Mouse (Mus musculus) stomach, postnatal 0 days (tissue): Measurements from ENCODE around the gene Slc9a3r1. TPM values are rescaled to one million over a fixed set of nuclear protein-coding genes. Genes with fewer than 3 reads are reported as not detected.
A peak's percentile ranks its signal among the peaks of the same experiment; 100 is the strongest.

ENCODE experiments used
- ATAC-seq: fragments of 200-750 bp; cut with Nextera tagmentation; 2 replicates; pipeline ENCODE4 v1.8.0; 2017; ENCODE audit not compliant: low FRiP score, low TSS enrichment
- DNase-seq: peaks from one replicate; pipeline ENCODE4 v3.0.0-alpha.2; 2016; ENCODE audit warnings: low spot score
- H3K27ac ChIP-seq: fragments of 300-500 bp; sonication (generic); replicated peaks from 2 replicates; pipeline ENCODE4 v1.5.1; 2014; ENCODE audit warnings: mild to moderate bottlenecking, control low read depth
- H3K27me3 ChIP-seq: fragments of 300-500 bp; sonication (generic); 2 replicates; pipeline ENCODE4 v1.6.1; 2014; ENCODE audit warnings: low read length; ENCODE audit not compliant: control insufficient read depth, insufficient read depth
- H3K36me3 ChIP-seq: fragments of 300-500 bp; sonication (generic); 2 replicates; pipeline ENCODE4 v1.6.1; 2014; ENCODE audit warnings: low read length, mixed read lengths; ENCODE audit not compliant: control insufficient read depth, insufficient read depth
- H3K4me1 ChIP-seq: fragments of 300-500 bp; sonication (generic); replicated peaks from 2 replicates; pipeline ENCODE4 v1.6.1; 2014; ENCODE audit warnings: antibody characterized with exemption; ENCODE audit not compliant: control insufficient read depth, insufficient read depth
- H3K4me2 ChIP-seq: fragments of 300-500 bp; sonication (generic); replicated peaks from 2 replicates; pipeline ENCODE4 v1.6.1; 2014; ENCODE audit warnings: low read depth, mild to moderate bottlenecking, control low read depth, moderate library complexity
- H3K4me3 ChIP-seq: fragments of 300-500 bp; sonication (generic); 2 replicates; pipeline ENCODE4 v1.5.1; 2014; ENCODE audit warnings: low read depth, low read length, control low read depth
- H3K9ac ChIP-seq: fragments of 300-500 bp; sonication (generic); 2 replicates; pipeline ENCODE4 v1.6.1; 2014; ENCODE audit warnings: mild to moderate bottlenecking, low read length, control low read depth, mixed read lengths
- H3K9me3 ChIP-seq: fragments of 300-500 bp; sonication (generic); 2 replicates; pipeline ENCODE4 v1.6.1; 2016; ENCODE audit warnings: low read length; ENCODE audit not compliant: control insufficient read depth
- CTCF ChIP-seq: IDR thresholded peaks from 2 replicates; pipeline ENCODE4 v1.5.1; 2016; ENCODE audit warnings: antibody characterized with exemption, low read depth, mild to moderate bottlenecking, moderate library complexity
- EP300 ChIP-seq: optimal IDR thresholded peaks from 2 replicates; pipeline ENCODE3; 2016; ENCODE audit warnings: antibody characterized with exemption
- WGBS: fragments of 180-500 bp; shearing (Covaris S2); extraction: QIAGEN DNeasy Blood & Tissue Kit; methylation state at CpG from one replicate; pipeline ENCODE4 v1.1.7; 2014; 5-methylcytosine and 5-hydroxymethylcytosine counted together
- polyA plus RNA-seq: library from polyadenylated mRNA; unstranded; fragments of >200 nt; fragmentation: Nextera tagmentation; extraction: Ambion mirVana; gene quantifications from 2 replicates; pipeline ENCODE4 v1.2.1, GENCODE M21; 2015

Slc9a3r1 gene
- polyA plus RNA-seq, 1 experiment from 2014 or later: 104 TPM

GRCm38 (mm10) chr11:115181913-115182638 lies 18.9 kb downstream of the Slc9a3r1 start:
- H3K4me3 ChIP-seq: no peak overlapping the region
- TF ChIP-seq EP300 (no peak), CTCF (peak; percentile 96)
- no peaks in the 10 kb centered on the region for H3K9me3 ChIP-seq
- no peak overlapping the region for H3K27ac ChIP-seq
- H3K27me3 ChIP-seq: no peaks in the 10 kb centered on the region
- no peaks in the 10 kb centered on the region for H3K36me3 ChIP-seq
- no peak overlapping the region for H3K9ac ChIP-seq
- peak; percentile 89 for DNase-seq
- H3K4me2 ChIP-seq: no peak overlapping the region
- H3K4me1 ChIP-seq: peaks cover 2% of the 10 kb centered on the region; the same call in 1 of the 2 replicates
- ATAC-seq: no peak
- WGBS: 18% methylated on average over 12 of the region's 12 CpGs

DNA sequence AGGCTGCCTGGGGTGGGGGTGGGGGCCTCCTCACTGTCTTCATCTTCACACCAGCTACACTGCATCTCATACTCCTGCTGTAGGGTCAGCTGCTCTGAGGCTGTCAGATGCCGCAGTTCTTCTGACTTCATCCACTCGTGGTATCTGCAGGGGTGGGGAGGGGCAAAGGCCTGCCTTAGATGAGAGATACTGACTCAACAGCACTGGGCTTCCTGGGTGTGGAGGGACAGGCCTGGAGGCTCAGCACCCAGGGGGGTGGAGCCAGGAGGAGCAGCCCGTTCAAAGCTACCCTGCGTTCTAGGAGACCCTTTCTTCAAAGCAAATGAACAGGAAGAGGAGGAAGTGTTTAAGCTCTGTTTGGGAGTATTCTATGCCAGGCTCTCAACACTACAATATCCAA lies 21.8 kb downstream of the Slc9a3r1 start:
- WGBS: 33% methylated on average over 4 of the region's 4 CpGs
- no peak for ATAC-seq
- no peak overlapping the region for H3K27ac ChIP-seq
- H3K4me3 ChIP-seq: no peak overlapping the region
- H3K27me3 ChIP-seq: no peaks in the 10 kb centered on the region
- no peaks in the 10 kb centered on the region for H3K9me3 ChIP-seq
- no peak for DNase-seq
- H3K4me1 ChIP-seq: peaks cover 3% of the 10 kb centered on the region; the same call in 1 of the 2 replicates
- no peak overlapping the region for H3K9ac ChIP-seq
- TF ChIP-seq CTCF (no peak), EP300 (no peak)
- H3K36me3 ChIP-seq: no peaks in the 10 kb centered on the region
- H3K4me2 ChIP-seq: no peak overlapping the region

- H3K4me1 ChIP-seq: peaks cover 3% of the 10 kb centered on the region; the same call in 1 of the 2 replicates
- DNase-seq (peak; percentile 99), ATAC-seq (peak; percentile 90)
- peak; percentile 58 for TF ChIP-seq CTCF
- no peak for TF ChIP-seq EP300
- H3K36me3 ChIP-seq: no peaks in the 10 kb centered on the region
- no peaks in the 10 kb centered on the region for H3K9me3 ChIP-seq
- peak within 1 kb of the TSS; percentile 86 for H3K27ac ChIP-seq
- H3K9ac ChIP-seq: peak within 1 kb of the TSS; percentile 75
- H3K4me2 ChIP-seq: peak within 1 kb of the TSS; percentile 93
- under 1% methylated on average over 39 of the region's 39 CpGs for WGBS
- no peaks in the 10 kb centered on the region for H3K27me3 ChIP-seq
- H3K4me3 ChIP-seq: peak within 1 kb of the TSS; percentile 65
These were observed 24.1 kb downstream of the Slc9a3r1 start, which contains the start of gene Tmem104 for GRCm38 (mm10) chr11:115187224-115187639. Tmem104 (plus strand) TSS chr11:115187487.

- TF ChIP-seq CTCF (no peak), EP300 (no peak)
- Histone ChIP-seq H3K4me3 (peak within 1 kb of the TSS; percentile 65), H3K36me3 (no peaks in the 10 kb centered on the region), H3K27ac (peak within 1 kb of the TSS; percentile 86), H3K4me1 (peaks cover 3% of the 10 kb centered on the region; the same call in 1 of the 2 replicates), H3K9me3 (no peaks in the 10 kb centered on the region), H3K9ac (peak within 1 kb of the TSS; percentile 75), H3K4me2 (peak within 1 kb of the TSS; percentile 93), H3K27me3 (no peaks in the 10 kb centered on the region)
- 9% methylated on average over 12 of the region's 12 CpGs for WGBS
- ATAC-seq: no peak; the same call in 1 of the 2 replicates
- DNase-seq: no peak
These were observed 24.6 kb downstream of the Slc9a3r1 start, which contains the start of gene Nat9 for GRCm38 (mm10) chr11:115187693-115188092. Nat9 (minus strand) TSS chr11:115187859.

DNA sequence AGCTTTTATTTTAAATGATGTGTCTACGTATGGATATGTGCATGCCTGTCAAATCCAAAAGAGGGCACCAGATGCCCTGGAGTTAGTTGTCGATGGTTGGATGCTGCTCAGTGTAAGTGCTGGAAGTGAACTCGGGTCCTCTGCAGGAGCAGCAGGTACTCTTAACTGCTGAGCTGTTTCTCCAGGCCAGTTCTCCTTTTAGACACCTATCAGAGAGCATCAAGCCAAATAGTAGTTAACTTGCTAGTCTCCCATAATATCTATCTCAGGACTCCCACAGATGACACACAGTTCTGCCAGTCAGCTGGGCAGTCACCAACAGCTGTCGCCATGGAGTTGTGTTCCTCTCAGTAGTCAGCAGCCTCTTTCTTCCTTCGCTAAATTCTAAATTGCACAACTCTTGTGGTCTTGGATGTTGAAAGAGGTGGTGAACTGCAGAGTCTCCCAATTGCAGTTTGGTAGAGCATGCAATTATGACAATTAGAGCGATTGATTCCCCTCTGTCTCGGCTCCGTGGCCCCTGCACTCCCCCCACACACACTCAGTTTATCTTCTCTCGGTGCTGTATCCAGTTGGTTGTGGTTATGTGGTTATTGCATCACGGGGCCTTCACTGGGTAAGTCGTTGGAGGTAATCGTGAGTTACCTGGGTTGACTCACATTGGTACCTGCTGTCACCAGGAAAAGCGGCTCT lies 25.5 kb downstream of the Slc9a3r1 start:
- H3K4me1 ChIP-seq: peaks cover 3% of the 10 kb centered on the region; the same call in 1 of the 2 replicates
- no peak for DNase-seq
- no peak overlapping the region; the same call in 1 of the 2 replicates for H3K4me2 ChIP-seq
- no peak overlapping the region for H3K27ac ChIP-seq
- no peaks in the 10 kb centered on the region for H3K9me3 ChIP-seq
- no peaks in the 10 kb centered on the region for H3K27me3 ChIP-seq
- no peaks in the 10 kb centered on the region for H3K36me3 ChIP-seq
- 79% methylated on average over 13 of the region's 13 CpGs for WGBS
- TF ChIP-seq CTCF (peak; percentile 22), EP300 (no peak)
- no peak for ATAC-seq
- H3K9ac ChIP-seq: no peak overlapping the region
- H3K4me3 ChIP-seq: no peak overlapping the region

GRCm38 (mm10) chr11:115189304-115189703 lies 26.2 kb downstream of the Slc9a3r1 start:
- 90% methylated on average over 6 of the region's 6 CpGs for WGBS
- DNase-seq: no peak

More at GRCm38 (mm10) chr11:115189304-115189703, 26.2 kb downstream of the Slc9a3r1 start:
- Histone ChIP-seq H3K4me1 (peaks cover 3% of the 10 kb centered on the region; the same call in 1 of the 2 replicates), H3K9me3 (no peaks in the 10 kb centered on the region), H3K27ac (no peak overlapping the region), H3K36me3 (no peaks in the 10 kb centered on the region), H3K4me3 (no peak overlapping the region), H3K4me2 (no peak overlapping the region), H3K27me3 (no peaks in the 10 kb centered on the region), H3K9ac (no peak overlapping the region)
- no peak for ATAC-seq
- no peak for TF ChIP-seq EP300
- TF ChIP-seq CTCF: no peak
